Mouse (Mus musculus) skeletal muscle tissue, adult 2 months (tissue): ENCODE measurements around the gene Hist2h2be.
"Not testable (repeated sequence)": the region's sequence is repeated elsewhere in the genome, so short reads cannot be mapped to it uniquely, and the experiment has no call there.

Experiments used
- DNase-seq: peaks from one replicate; pipeline ENCODE4 v3.0.0-alpha.2; 2012; ENCODE audit warnings: low read depth, low spot score

Gene Hist2h2be

DNA sequence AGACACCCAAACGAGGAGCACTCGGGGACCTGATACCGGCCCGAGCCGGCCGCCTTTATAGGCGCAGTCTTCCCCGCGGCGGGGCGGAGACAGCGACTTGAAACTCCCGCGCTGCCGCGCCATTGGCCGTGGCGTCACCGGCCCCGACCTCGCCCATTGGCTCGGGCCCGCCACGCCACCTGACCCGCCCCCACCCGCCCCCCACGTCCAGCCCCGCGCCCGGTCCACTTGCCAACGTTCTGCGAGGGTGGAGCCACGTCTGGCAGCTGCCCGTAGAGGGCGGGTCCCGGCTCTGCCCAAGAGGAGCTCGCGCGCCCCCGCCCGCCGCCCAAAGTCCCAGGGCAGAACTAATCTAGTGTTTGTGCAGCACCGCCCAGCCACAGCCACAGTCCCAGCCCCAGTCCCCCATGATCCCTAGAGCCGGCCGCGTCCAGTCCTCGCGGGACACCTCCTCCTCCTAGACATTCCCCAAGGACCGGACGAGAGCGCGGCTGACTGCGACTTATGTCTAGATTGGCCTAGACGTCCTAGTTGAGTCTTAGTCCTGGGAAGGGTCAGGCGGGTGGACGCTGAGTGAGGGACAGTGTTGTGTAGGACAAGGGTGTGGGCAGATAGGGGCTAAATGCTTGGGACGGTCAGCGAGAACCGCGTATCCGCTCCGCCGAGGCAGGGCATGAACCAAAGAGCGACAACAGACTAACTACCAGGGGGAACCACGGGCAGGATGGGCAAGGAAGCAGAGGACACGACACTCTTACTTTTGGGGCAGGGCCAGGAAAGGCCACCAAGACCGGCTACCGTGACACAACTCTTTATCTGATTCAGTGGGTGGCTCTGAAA is 18.3 kb downstream of the Hist2h2be start, which contains the start of gene Hist2h3c2:
Gene Hist2h3c2, minus strand, starts transcription at position 174 of the 840 bp plus-strand sequence.
- DNase-seq = not testable (repeated sequence)

DNA sequence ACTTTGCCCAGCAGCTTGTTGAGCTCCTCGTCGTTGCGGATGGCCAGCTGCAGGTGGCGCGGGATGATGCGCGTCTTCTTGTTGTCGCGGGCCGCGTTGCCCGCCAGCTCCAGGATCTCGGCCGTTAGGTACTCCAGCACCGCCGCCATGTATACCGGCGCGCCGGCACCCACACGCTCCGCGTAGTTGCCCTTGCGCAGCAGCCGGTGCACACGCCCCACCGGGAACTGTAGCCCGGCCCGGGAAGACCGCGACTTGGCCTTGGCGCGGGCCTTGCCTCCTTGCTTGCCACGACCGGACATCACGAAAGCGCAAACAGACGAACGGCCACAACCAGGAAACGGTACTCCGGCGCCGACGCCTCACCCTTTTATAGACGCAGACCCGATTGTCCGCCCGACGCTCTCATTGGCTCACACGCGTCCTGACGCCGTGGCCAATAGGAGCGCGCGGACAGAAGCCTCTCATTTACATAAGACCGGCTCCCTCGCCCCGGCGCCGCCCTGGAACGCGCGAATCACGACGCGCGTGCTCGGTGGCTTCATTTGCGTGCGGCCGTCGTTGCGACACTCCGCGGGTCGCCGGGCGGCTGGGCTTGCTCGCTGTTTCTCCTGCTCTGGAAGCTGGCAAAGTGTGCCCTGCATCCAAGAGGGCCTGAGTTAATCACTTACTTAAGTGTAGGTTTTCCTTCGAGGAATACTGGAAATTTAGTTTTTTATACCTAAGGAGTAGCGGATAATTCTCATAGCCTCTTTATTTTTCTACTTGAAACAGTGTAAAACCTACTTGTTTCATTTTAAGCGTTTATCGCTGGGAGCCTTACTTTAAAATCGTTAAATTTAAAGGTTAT is 19.3 kb downstream of the Hist2h2be start, which contains the start of gene Hist2h2aa2:
Gene Hist2h2aa2, minus strand, starts transcription at position 328 of the 850 bp plus-strand sequence.
- DNase-seq = peak; percentile 79

GRCm38 (mm10) chr3:96240799-96241197 is 19.9 kb downstream of the Hist2h2be start:
- no peak for DNase-seq

DNA sequence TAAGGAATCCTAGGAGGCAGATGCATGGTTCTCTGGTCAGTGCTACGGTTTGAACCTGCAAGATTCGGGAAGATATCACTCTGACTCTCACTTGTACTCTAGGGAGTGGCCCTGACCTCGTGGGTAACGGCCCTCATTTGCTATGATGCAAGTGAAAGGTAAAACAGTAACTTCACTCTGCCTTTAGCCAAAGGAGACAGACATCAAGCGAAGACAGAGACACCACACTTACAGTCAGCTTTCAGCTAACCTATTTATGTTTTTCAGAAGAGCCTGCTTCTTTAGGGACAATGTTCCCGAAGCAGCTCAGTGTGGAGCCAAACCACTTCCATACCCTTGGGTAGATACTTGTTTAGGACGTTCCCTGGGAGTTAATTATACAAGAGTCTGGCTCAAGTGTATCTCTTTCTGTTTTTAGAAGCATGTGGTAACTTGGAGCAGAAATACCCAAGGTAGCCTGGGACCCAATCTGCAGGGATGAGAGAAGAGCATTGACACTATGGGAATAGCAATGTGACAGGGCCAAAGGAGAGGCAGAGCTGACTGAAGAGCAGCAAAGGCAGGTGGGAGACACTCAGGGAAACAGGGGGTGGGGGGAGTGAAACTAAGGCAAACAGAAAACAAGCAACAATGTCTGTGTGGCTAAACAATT is 23.1 kb downstream of the Hist2h2be start:
- DNase-seq = peak; percentile 53

GRCm38 (mm10) chr3:96245003-96245886 is 24.3 kb downstream of the Hist2h2be start, which contains the start of gene Hist2h2aa1:
Gene Hist2h2aa1, plus strand, starts transcription at chr3:96245497.
- DNase-seq = peak; percentile 88

DNA sequence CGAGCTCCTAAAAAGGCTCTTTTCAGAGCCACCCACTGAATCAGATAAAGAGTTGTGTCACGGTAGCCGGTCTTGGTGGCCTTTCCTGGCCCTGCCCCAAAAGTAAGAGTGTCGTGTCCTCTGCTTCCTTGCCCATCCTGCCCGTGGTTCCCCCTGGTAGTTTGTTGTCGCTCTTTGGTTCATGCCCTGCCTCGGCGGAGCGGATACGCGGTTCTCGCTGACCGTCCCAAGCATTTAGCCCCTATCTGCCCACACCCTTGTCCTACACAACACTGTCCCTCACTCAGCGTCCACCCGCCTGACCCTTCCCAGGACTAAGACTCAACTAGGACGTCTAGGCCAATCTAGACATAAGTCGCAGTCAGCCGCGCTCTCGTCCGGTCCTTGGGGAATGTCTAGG is 25.1 kb downstream of the Hist2h2be start:
- not testable (repeated sequence) for DNase-seq

DNA sequence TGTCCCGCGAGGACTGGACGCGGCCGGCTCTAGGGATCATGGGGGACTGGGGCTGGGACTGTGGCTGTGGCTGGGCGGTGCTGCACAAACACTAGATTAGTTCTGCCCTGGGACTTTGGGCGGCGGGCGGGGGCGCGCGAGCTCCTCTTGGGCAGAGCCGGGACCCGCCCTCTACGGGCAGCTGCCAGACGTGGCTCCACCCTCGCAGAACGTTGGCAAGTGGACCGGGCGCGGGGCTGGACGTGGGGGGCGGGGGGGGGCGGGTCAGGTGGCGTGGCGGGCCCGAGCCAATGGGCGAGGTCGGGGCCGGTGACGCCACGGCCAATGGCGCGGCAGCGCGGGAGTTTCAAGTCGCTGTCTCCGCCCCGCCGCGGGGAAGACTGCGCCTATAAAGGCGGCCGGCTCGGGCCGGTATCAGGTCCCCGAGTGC is 25.5 kb downstream of the Hist2h2be start, which contains the start of gene Hist2h3c1:
Gene Hist2h3c1, plus strand, starts transcription at position 259 of the 430 bp plus-strand sequence.
- DNase-seq = not testable (repeated sequence)

DNA sequence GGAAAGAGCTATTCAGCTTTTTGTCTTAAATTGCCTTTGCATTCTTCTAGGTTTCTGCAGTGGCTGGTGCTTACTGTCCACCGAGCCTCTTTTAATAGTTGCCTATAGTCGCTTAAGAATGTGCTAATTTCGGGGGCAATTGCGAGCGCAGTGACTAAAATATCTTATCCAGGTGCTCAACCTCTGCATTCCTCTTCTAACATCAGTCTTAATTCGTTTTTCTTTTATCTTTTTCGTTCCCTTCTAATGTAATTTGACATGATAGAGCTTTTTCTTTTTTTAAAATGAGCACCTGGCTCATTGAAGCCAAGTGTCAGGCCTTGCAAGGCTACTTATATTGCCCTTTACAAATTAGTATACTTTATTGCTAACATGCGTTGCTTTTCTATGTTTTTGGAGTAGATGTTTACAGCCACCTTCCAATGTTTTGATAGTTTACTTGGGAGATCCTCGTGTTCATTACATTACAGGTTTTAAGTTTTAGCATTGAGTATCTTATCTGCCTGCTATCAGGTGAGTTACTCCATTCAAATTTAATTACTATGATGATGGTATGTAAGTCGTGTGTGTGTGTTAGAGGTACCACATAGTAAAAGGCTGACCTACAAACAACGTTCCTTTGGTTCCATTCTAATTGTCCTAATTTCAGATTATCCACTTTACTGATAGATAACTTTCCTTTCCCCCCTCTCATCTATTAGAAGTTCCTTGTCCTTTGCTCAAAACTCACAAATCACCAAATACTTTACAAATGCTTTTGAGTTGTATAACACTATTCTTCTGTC is 26.6 kb downstream of the Hist2h2be start:
- DNase-seq = no peak

- no peak for DNase-seq
These were observed 27.5 kb downstream of the Hist2h2be start for GRCm38 (mm10) chr3:96248141-96249033.

- DNase-seq = no peak
These were observed 28.1 kb downstream of the Hist2h2be start for GRCm38 (mm10) chr3:96249034-96249345.

DNA sequence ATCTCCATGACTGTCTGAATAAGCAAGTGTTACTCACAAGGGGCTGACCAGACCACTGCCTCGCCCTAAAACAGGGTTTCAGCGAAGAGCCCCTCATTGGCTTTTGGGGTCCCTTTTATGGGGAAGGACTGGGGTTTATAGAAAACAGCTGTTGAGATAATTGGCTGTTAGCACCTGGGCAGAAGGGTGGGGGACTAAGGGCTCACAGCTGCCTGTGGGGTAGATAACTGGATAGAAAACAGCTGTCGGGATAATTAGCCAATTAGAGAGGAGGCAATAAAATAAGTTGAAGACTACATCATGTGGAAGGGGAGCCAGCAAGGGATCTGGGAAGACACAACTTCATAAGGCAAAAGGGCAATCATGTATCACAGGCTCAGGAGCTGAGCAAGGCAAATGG is 30.0 kb downstream of the Hist2h2be start:
- DNase-seq = no peak

DNA sequence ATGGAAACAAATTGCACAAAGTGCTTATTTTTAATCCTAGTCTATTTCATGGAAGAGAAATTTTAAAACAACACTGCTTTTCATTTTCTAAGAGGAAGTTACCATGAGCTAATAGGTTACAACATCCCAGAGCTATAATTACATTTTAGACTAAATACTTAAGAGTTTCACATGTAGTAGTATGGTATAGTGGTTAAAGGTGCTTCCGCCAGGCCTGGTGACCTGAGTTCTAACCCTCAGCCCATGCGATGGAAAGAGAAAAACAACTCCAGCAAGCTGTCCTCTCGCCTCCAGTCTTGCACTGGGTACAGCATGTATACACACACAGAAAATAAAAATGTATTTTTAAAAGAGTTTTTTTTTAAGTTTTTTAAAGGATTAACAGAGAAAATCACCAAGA is 30.9 kb downstream of the Hist2h2be start:
- DNase-seq = no peak

DNA sequence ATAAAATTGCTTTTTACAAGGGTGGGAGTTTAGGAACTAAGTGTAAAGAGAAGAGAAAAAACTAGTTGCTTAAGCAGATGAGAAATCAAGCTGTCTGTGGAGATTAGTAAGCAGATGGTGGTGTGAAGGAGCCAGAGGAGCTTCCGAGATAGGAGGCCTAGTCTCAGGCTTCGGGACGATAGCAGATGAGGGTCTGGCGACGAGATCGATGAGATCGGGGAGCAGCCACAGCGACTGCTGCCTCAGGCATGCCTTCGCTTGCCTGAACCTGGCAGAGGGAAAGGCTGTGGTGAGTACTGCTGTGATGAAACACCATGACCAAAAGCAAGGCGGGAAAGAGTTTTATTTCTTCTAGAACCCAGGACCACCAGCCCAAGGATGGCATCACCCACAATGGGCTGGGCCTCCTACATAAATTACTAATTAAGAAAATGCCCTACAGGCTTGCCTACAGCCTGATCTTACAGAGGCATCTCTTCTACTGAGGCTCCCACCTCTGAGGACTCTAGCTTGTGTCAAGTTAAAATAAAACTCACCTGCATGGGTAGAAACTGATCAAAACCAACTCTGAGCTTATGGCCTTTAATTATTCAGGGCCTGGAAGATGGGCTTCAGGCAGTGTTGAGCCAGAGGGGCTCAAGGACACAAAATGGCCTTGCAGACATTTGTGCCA is 33.9 kb downstream of the Hist2h2be start:
- no peak for DNase-seq

DNA sequence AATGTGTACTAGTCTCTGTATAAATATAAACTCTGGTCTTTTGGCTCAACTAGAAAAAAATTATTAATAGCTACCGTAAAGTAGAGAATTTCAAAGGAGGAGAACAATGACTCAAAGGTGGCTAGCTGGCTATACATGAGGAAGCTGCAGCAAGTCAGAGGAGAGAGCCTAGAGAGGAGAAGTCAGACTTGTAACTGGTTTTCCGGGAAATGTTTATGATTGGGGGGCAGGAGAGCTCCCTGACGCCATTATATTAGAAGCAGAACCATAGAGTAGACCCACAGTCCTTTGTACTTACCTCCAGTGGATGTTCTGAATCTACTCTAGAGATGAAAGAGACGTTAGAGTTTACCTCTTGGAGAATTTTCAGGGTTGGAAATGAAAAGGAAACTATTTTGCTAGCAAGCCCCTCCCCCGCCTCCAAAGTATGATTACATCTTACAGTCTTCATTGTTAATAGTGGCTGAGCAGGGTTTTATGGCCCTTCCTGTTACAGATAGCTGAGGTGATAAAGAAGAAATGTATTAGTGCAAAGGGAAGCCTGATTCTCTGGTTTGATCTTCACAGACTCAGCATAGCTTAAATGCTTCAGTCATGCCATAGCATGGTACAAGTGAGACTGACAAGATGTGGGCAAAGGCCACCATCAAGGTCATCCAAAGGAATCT is 35.1 kb downstream of the Hist2h2be start:
- no peak for DNase-seq

- DNase-seq = no peak
These were observed 36.3 kb downstream of the Hist2h2be start for GRCm38 (mm10) chr3:96257190-96257589.

- no peak for DNase-seq
These were observed 39.3 kb downstream of the Hist2h2be start for GRCm38 (mm10) chr3:96260220-96260619.

GRCm38 (mm10) chr3:96261623-96262022 is 40.7 kb downstream of the Hist2h2be start:
- no peak for DNase-seq
